Mouse (Mus musculus) C2C12 (cell line): ENCODE measurements around the gene Glycam1.

Experiments
- CEBPB ChIP-seq: IDR thresholded peaks from one replicate; pipeline ENCODE4 v1.6.1; 2011; ENCODE audit warnings: low read depth, mild to moderate bottlenecking, control low read depth, moderate library complexity
- CTCF ChIP-seq: IDR thresholded peaks from one replicate; pipeline ENCODE4 v1.5.1; 2011; ENCODE audit not compliant: control insufficient read depth, insufficient read depth, insufficient read length
- MAX ChIP-seq: IDR thresholded peaks from one replicate; pipeline ENCODE4 v1.6.1; 2011; ENCODE audit warnings: mild to moderate bottlenecking, control low read depth
- MYOD1 ChIP-seq: IDR thresholded peaks from one replicate; pipeline ENCODE4 v1.6.1; 2011; ENCODE audit warnings: low read depth; ENCODE audit not compliant: control insufficient read depth, insufficient read length
- USF1 ChIP-seq: IDR thresholded peaks from one replicate; pipeline ENCODE4 v1.6.1; 2011; ENCODE audit warnings: low read depth, mild to moderate bottlenecking, control low read depth, moderate library complexity

GRCm38 (mm10) chr15:103534054-103534620 lies 30.7 kb downstream of the Glycam1 start:
- TF ChIP-seq CTCF: no peak
- TF ChIP-seq MYOD1: no peak
- no peak for TF ChIP-seq MAX
- no peak for TF ChIP-seq USF1
- TF ChIP-seq CEBPB: no peak
